Mouse (Mus musculus) ES-E14 (cell line): Measurements from ENCODE around the gene Gpr3.

Experiments used
- HCFC1 ChIP-seq: IDR thresholded peaks from 2 replicates; pipeline ENCODE4 v1.6.1; 2012; ENCODE audit warnings: low read length, inconsistent platforms, borderline replicate concordance; ENCODE audit not compliant: insufficient read depth
- MAFK ChIP-seq: IDR thresholded peaks from 2 replicates; pipeline ENCODE4 v1.6.1; 2014; ENCODE audit warnings: mild to moderate bottlenecking, low read depth, low read length, inconsistent platforms; ENCODE audit not compliant: insufficient read depth
- ZC3H11A ChIP-seq: IDR thresholded peaks from 2 replicates; pipeline ENCODE4 v1.6.1; 2012; ENCODE audit warnings: low read depth, mild to moderate bottlenecking, inconsistent platforms, low read length, borderline replicate concordance
- ZNF384 ChIP-seq: IDR thresholded peaks from 2 replicates; pipeline ENCODE4 v1.6.1; 2012; ENCODE audit warnings: low read depth, low read length, inconsistent platforms

DNA sequence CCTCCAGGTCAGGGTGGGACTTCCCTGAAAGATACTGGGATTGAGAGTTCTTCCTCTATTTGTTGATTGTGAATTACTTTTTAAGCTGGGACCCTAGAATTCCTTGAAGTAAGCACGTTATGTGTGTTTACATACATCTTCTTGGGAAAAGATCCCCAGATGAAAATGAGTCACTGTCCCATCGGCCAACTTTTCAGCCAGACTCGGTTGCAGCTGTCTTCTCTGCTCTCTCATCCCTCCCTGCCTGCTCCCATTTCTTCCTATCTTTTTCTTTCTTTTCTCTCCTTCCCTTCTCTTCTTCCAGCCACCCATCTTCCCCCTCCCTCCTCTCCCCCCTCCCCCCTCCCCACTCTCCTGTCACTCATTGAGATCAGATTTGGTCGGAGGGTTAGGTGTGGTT lies 17.3 kb downstream of the Gpr3 start:
- TF ChIP-seq ZNF384 (no peak), MAFK (no peak), ZC3H11A (no peak), HCFC1 (no peak)
